Mouse (Mus musculus): Measurements from ENCODE around the gene Tgtp2.

- TF ChIP-seq EP300 (IDR thresholded peaks at IDR 0.05; ENCODE audit: insufficient read depth, low read depth, low read length) (no peak), CTCF (IDR thresholded peaks at IDR 0.05; ENCODE audit: low read depth, low read length) (no peak)
Observed at GRCm38 (mm10) chr11:49100409-49100808, 36.4 kb upstream of the Tgtp2 start.
